ENCODE assay signal across 8 mouse cellular contexts in genomic region chr1:138618012-138618354, GRCm38 (mm10). TPM values are rescaled to one million over a fixed set of nuclear protein-coding genes. Genes with fewer than 3 reads are reported as not detected.
DNase-seq lines count a peak whose midpoint lies in the region; ATAC-seq lines count a peak whose summit lies in the region.

No protein-coding gene starts in this region.

- H3K36me3 ChIP-seq in intestine, embryonic 16.5 days (ENCODE audit: control insufficient read depth, insufficient read depth, low read length) = no peaks in the 10 kb centered on the region

- peak overlapping the region; percentile 96 for H3K4me3 ChIP-seq in intestine, embryonic 16.5 days (ENCODE audit: low read length)

- H3K4me2 ChIP-seq in intestine, embryonic 16.5 days (ENCODE audit: low read depth, low read length) = peak overlapping the region; percentile 65

- H3K27me3 ChIP-seq in intestine, embryonic 16.5 days (replicated peaks; ENCODE audit: control insufficient read depth, insufficient read depth, low read length) = no peaks in the 10 kb centered on the region

- no peaks in the 10 kb centered on the region for H3K9me3 ChIP-seq in intestine, embryonic 16.5 days (ENCODE audit: control insufficient read depth, low read length)

- peak; percentile 87 for ATAC-seq in intestine, embryonic 16.5 days

- DNase-seq in adrenal gland, adult 8-10 months = peak; percentile 89
- peak; percentile 78 for DNase-seq in embryo, embryonic 11.5 days (ENCODE audit: low read depth, low spot score)
- peak; percentile 78 to 89 for DNase-seq in gastrocnemius, postnatal 36 days
- DNase-seq in left cerebral cortex, postnatal 25 days (ENCODE audit: low spot score in 2 of 2) = peak; percentile 78 to 88
- DNase-seq in mesoderm, embryonic 11.5 days (ENCODE audit: low read depth, low spot score) = peak; percentile 90
- peak; percentile 76 for DNase-seq in right cerebral cortex, postnatal 25 days
- peak; percentile 79 to 88 for DNase-seq in urinary bladder, postnatal 36 days (ENCODE audit: low spot score in 2 of 2)

- WGBS in intestine, embryonic 16.5 days = under 1% methylated on average over 11 of the region's 11 CpGs

- H3K4me1 ChIP-seq in intestine, embryonic 16.5 days (ENCODE audit: control insufficient read depth, insufficient read depth, low read length) = peaks cover 4% of the 10 kb centered on the region; the same call in 1 of the 2 replicates

- H3K9ac ChIP-seq in intestine, embryonic 16.5 days (ENCODE audit: low read depth, low read length) = peak overlapping the region; percentile 52

- intact Hi-C loops in gastrocnemius, postnatal 36 days (cut with DNase I) = loop anchor here (5.0 kb wide), 1 partner anchor 36 kb away; no protein-coding TSS in a partner anchor
- intact Hi-C loops in left cerebral cortex, postnatal 25 days (cut with DNase I) = loop anchor here (5.0 to 10.0 kb wide), 2 partner anchors 121 to 483 kb away; no protein-coding TSS in a partner anchor

- H3K27ac ChIP-seq in intestine, embryonic 16.5 days (ENCODE audit: low read length) = peak overlapping the region; percentile 43

RNA-seq across cellular contexts. Expression of gene Nek7, which starts 2.0 kb away (rescaled TPM):
- 10 to 100 TPM; 47.2 to 56.6 (median 48.7) TPM for total RNA-seq in adrenal gland, adult 8-10 months (2022)
- 10 to 100 TPM; 85.8 to 90.1 TPM for total RNA-seq in gastrocnemius, postnatal 36 days (2021)
- polyA plus RNA-seq in intestine, embryonic 16.5 days (2015; fragmentation: Nextera tagmentation; extraction: Ambion mirVana) = 18.3 and 19.2 TPM in 2 replicates
- total RNA-seq in left cerebral cortex, postnatal 25 days (2021) = 10 to 100 TPM; 31.0 to 31.3 TPM

Comparison
In these comparisons a context has a peak if more than half of its experiments do, and no peak if none do; other contexts are left out.
1. Peak in every context shown above with its lines: DNase-seq, ATAC-seq, H3K4me3 ChIP-seq and H3K27ac ChIP-seq.